Comparison of ENCODE assay signal across 28 mouse cellular contexts in the genomic region with DNA sequence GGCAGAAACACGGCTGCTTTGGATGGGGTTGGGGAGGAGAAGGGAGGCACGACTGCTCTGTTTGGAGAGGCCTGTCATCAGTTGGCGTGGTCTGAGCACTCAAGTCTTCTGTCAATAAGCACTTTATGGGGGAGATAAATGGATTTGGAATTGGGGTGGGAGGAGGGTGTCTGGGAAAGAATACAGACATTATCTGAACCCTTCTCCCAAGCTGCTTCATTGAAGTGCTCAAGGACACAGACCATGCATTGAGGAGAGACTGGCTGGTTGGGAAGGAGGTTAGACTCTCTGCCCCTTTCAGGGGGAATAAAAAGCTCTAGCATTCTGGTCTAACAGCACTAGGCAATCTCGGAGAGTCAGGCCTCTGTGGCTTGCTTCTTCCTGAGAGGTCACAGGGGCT.
DNase-seq lines count a peak whose midpoint lies in the region; ATAC-seq and TF ChIP-seq lines count a peak whose summit lies in the region.
"Had no signal": no experiment of that assay in that cellular context is flagged by ENCODE, and none has a peak within 500 bp of the region (broad histone marks: within the 10 kb centered on the region; RNA-seq: fewer than 3 reads in every experiment).

No protein-coding gene starts in this region.

- intact Hi-C loops in heart, postnatal 36 days (cut with DNase I) = loop anchor here (10.0 kb wide), 1 partner anchor 251 kb away; no protein-coding TSS in a partner anchor
- intact Hi-C loops in heart, adult 2 months (cut with DNase I) = no loop called here

- no peak for TF ChIP-seq CTCF in heart, adult 2 months (IDR thresholded peaks at IDR 0.05)

- no peaks in the 10 kb centered on the region for H3K9me3 ChIP-seq in heart, embryonic 11.5 days (replicated peaks; ENCODE audit: control insufficient read depth, low read length)
- H3K9me3 ChIP-seq in heart, embryonic 16.5 days (replicated peaks; ENCODE audit: control insufficient read depth, low read length) = no peaks in the 10 kb centered on the region
- no peaks in the 10 kb centered on the region for H3K9me3 ChIP-seq in kidney, embryonic 16.5 days (ENCODE audit: low read length)
- H3K9me3 ChIP-seq in limb, embryonic 10.5 days (replicated peaks) = no peaks in the 10 kb centered on the region
- H3K9me3 ChIP-seq: limb, embryonic 13.5 days; stomach, embryonic 15.5 days had no signal

- peaks cover 60% of the 10 kb centered on the region for H3K4me1 ChIP-seq in heart, embryonic 11.5 days (ENCODE audit: control insufficient read depth, insufficient read depth, low read length)
- peaks cover 51% of the 10 kb centered on the region for H3K4me1 ChIP-seq in heart, embryonic 16.5 days (ENCODE audit: control insufficient read depth, insufficient read depth, low read length)
- H3K4me1 ChIP-seq in heart, adult 2 months (ENCODE audit: control insufficient read depth, insufficient read depth, low read length) = peaks cover 9% of the 10 kb centered on the region
- peaks cover 68% of the 10 kb centered on the region for H3K4me1 ChIP-seq in kidney, embryonic 16.5 days (ENCODE audit: insufficient read depth, low read length)
- H3K4me1 ChIP-seq in limb, embryonic 10.5 days = peaks cover 64% of the 10 kb centered on the region
- H3K4me1 ChIP-seq: megakaryocyte, embryonic 14.5 days had no signal

- TF ChIP-seq POLR2A in heart, adult 2 months (IDR thresholded peaks at IDR 0.05; ENCODE audit: insufficient read depth, low read depth, low read length) = no peak

- no peak for TF ChIP-seq EP300 in heart, adult 2 months (IDR thresholded peaks at IDR 0.05; ENCODE audit: insufficient read depth, low read depth, low read length)

- peak overlapping the region; percentile 74 for H3K27ac ChIP-seq in heart, embryonic 11.5 days (ENCODE audit: low read depth, low read length)
- peak overlapping the region; percentile 64 for H3K27ac ChIP-seq in heart, embryonic 16.5 days (ENCODE audit: low read length)
- H3K27ac ChIP-seq in heart, adult 2 months = no peak overlapping the region
- H3K27ac ChIP-seq in kidney, embryonic 16.5 days (ENCODE audit: low read length) = peak overlapping the region; percentile 63; the same call in 1 of the 2 replicates
- peak overlapping the region; percentile 37 for H3K27ac ChIP-seq in limb, embryonic 10.5 days
- H3K27ac ChIP-seq: hindbrain, embryonic 14.5 days; layer of hippocampus, adult 2 months; left cerebral cortex, adult 2 months; limb, embryonic 13.5 days; stomach, embryonic 15.5 days had no signal

- peak; percentile 56 for ATAC-seq in heart, embryonic 11.5 days (replicated peaks; ENCODE audit: insufficient number of reproducible peaks, low FRiP score, low TSS enrichment)
- no peak for ATAC-seq in heart, embryonic 16.5 days (replicated peaks; ENCODE audit: extremely low read depth, insufficient read depth, low FRiP score)
- ATAC-seq in kidney, embryonic 16.5 days (ENCODE audit: low FRiP score, low TSS enrichment) = no peak
- ATAC-seq: forebrain, embryonic 14.5 days; inflammation-experienced regulatory T-cells, adult 6 months; Patski had no signal

- 19% methylated on average over 4 of the region's 4 CpGs for WGBS in heart, embryonic 11.5 days (ENCODE audit: insufficient replicate concordance)
- WGBS in heart, embryonic 16.5 days = 25% methylated on average over 4 of the region's 4 CpGs
- 58% methylated on average over 4 of the region's 4 CpGs for WGBS in heart, adult 2 months
- WGBS in kidney, embryonic 16.5 days = 48% methylated on average over 4 of the region's 4 CpGs
- WGBS in limb, embryonic 10.5 days = 45% methylated on average over 4 of the region's 4 CpGs

- H3K36me3 ChIP-seq in heart, embryonic 11.5 days (ENCODE audit: control insufficient read depth, insufficient read depth, low read length) = no peaks in the 10 kb centered on the region
- H3K36me3 ChIP-seq in heart, embryonic 16.5 days (ENCODE audit: control insufficient read depth, insufficient read depth) = no peaks in the 10 kb centered on the region
- peaks cover 6% of the 10 kb centered on the region for H3K36me3 ChIP-seq in heart, adult 2 months (ENCODE audit: control insufficient read depth, insufficient read depth, low read length)
- no peaks in the 10 kb centered on the region for H3K36me3 ChIP-seq in kidney, embryonic 16.5 days (ENCODE audit: insufficient read depth, low read length)
- no peaks in the 10 kb centered on the region for H3K36me3 ChIP-seq in limb, embryonic 10.5 days
- H3K36me3 ChIP-seq: limb, embryonic 13.5 days; stomach, embryonic 15.5 days had no signal

- no peak overlapping the region for H3K9ac ChIP-seq in heart, embryonic 11.5 days (ENCODE audit: low read depth, low read length)
- H3K9ac ChIP-seq in heart, embryonic 16.5 days (ENCODE audit: low read length) = no peak overlapping the region
- H3K9ac ChIP-seq in heart, adult 2 months (ENCODE audit: low read depth, low read length) = no peak overlapping the region
- H3K9ac ChIP-seq in kidney, embryonic 16.5 days (replicated peaks; ENCODE audit: low read length) = no peak overlapping the region
- H3K9ac ChIP-seq: hindbrain, embryonic 14.5 days; limb, embryonic 13.5 days; stomach, embryonic 15.5 days had no signal

- peak overlapping the region; percentile 6; the same call in 1 of the 2 replicates for H3K4me2 ChIP-seq in heart, embryonic 11.5 days
- H3K4me2 ChIP-seq in heart, embryonic 16.5 days (ENCODE audit: low read depth, low read length) = no peak overlapping the region
- H3K4me2 ChIP-seq in kidney, embryonic 16.5 days (replicated peaks; ENCODE audit: low read depth, low read length) = no peak overlapping the region
- H3K4me2 ChIP-seq: hindbrain, embryonic 14.5 days; limb, embryonic 13.5 days; liver, embryonic 11.5 days; stomach, embryonic 15.5 days had no signal

- H3K4me3 ChIP-seq in heart, embryonic 11.5 days (ENCODE audit: low read depth, low read length) = no peak overlapping the region
- H3K4me3 ChIP-seq in heart, embryonic 16.5 days (ENCODE audit: low read length) = no peak overlapping the region
- H3K4me3 ChIP-seq in heart, adult 2 months = no peak overlapping the region
- no peak overlapping the region for H3K4me3 ChIP-seq in kidney, embryonic 16.5 days (ENCODE audit: low read length)
- H3K4me3 ChIP-seq in limb, embryonic 10.5 days = no peak overlapping the region
- H3K4me3 ChIP-seq: layer of hippocampus, adult 2 months; left cerebral cortex, adult 2 months; limb, embryonic 13.5 days; megakaryocyte, embryonic 14.5 days; stomach, embryonic 15.5 days had no signal

- no peak for DNase-seq in heart, postnatal 36 days
- DNase-seq in heart, adult 2 months = no peak
- DNase-seq in kidney, adult 18-20 months = no peak
- DNase-seq in limb, embryonic 10.5 days (ENCODE audit: low spot score) = no peak
- DNase-seq: adrenal gland, postnatal 10 days; cerebellum, adult 11 months; cerebellum, adult 9-10 months; cerebellum, postnatal 36 days; gastrocnemius, postnatal 36 days; heart, postnatal 10 days; kidney, adult 9 months; kidney, postnatal 25 days; lung, postnatal 4 days; midbrain, embryonic 14.5 days; right cerebral cortex, postnatal 25 days had no signal

- H3K79me2 ChIP-seq in heart, adult 2 months (replicated peaks; ENCODE audit: control insufficient read depth, insufficient read depth, low read length) = no peaks in the 10 kb centered on the region

- no peaks in the 10 kb centered on the region for H3K27me3 ChIP-seq in heart, embryonic 11.5 days (ENCODE audit: control insufficient read depth, insufficient read depth, low read length)
- H3K27me3 ChIP-seq in heart, embryonic 16.5 days (ENCODE audit: control insufficient read depth, insufficient read depth, low read length) = no peaks in the 10 kb centered on the region
- no peaks in the 10 kb centered on the region for H3K27me3 ChIP-seq in heart, adult 2 months (ENCODE audit: control insufficient read depth, insufficient read depth, low read length)
- H3K27me3 ChIP-seq in kidney, embryonic 16.5 days (ENCODE audit: insufficient read depth, low read length) = no peaks in the 10 kb centered on the region
- no peaks in the 10 kb centered on the region for H3K27me3 ChIP-seq in limb, embryonic 10.5 days (ENCODE audit: low read depth, poor library complexity, severe bottlenecking)
- H3K27me3 ChIP-seq: limb, embryonic 13.5 days; megakaryocyte, embryonic 14.5 days; Patski; stomach, embryonic 15.5 days had no signal
